Mouse (Mus musculus) intestine, embryonic 14.5 days (tissue): ENCODE results near the gene Cdip1. TPM values are rescaled to one million over a fixed set of nuclear protein-coding genes. Genes with fewer than 3 reads are reported as not detected.

Experiments
- ATAC-seq: fragments of 200-750 bp; cut with Nextera tagmentation; replicated peaks from 2 replicates; pipeline ENCODE4 v1.8.0; 2017; ENCODE audit warnings: low read depth, moderate number of reproducible peaks, moderate TSS enrichment, moderate library complexity; ENCODE audit not compliant: low FRiP score, low TSS enrichment
- DNase-seq: peaks from one replicate; pipeline ENCODE4 v3.0.0-alpha.2; 2018; ENCODE audit warnings: low spot score
- H3K27ac ChIP-seq: fragments of 300-500 bp; sonication (generic); 2 replicates; pipeline ENCODE4 v1.5.1; 2014; ENCODE audit warnings: low read depth, mild to moderate bottlenecking, control low read depth
- H3K27me3 ChIP-seq: fragments of 300-500 bp; sonication (generic); replicated peaks from 2 replicates; pipeline ENCODE4 v1.6.1; 2014; ENCODE audit warnings: low read length, control low read depth; ENCODE audit not compliant: control insufficient read depth, insufficient read depth
- H3K36me3 ChIP-seq: fragments of 300-500 bp; sonication (generic); 2 replicates; pipeline ENCODE4 v1.6.1; 2014; ENCODE audit warnings: low read length, control low read depth; ENCODE audit not compliant: control insufficient read depth, insufficient read depth
- H3K4me1 ChIP-seq: fragments of 300-500 bp; sonication (generic); replicated peaks from 2 replicates; pipeline ENCODE4 v1.6.1; 2014; ENCODE audit warnings: low read length, control low read depth, mixed read lengths; ENCODE audit not compliant: control insufficient read depth, insufficient read depth
- H3K4me2 ChIP-seq: fragments of 300-500 bp; sonication (generic); 2 replicates; pipeline ENCODE4 v1.6.1; 2014; ENCODE audit warnings: low read length
- H3K4me3 ChIP-seq: fragments of 300-500 bp; sonication (generic); 2 replicates; pipeline ENCODE4 v1.5.1; 2014; ENCODE audit warnings: low read depth, low read length, control low read depth, mixed read lengths
- H3K9ac ChIP-seq: fragments of 300-500 bp; sonication (generic); 2 replicates; pipeline ENCODE4 v1.6.1; 2014; ENCODE audit warnings: mild to moderate bottlenecking, low read length
- H3K9me3 ChIP-seq: fragments of 300-500 bp; sonication (generic); 2 replicates; pipeline ENCODE4 v1.6.1; 2016; ENCODE audit warnings: low read length, control low read depth; ENCODE audit not compliant: control insufficient read depth
- WGBS: fragments of 180-500 bp; shearing (Covaris S2); extraction: QIAGEN DNeasy Blood & Tissue Kit; methylation state at CpG from one replicate; pipeline ENCODE4 v1.1.7; 2014; 5-methylcytosine and 5-hydroxymethylcytosine counted together
- polyA plus RNA-seq: library from polyadenylated mRNA; unstranded; fragments of >200 nt; fragmentation: Nextera tagmentation; extraction: Ambion mirVana; gene quantifications from 2 replicates; pipeline ENCODE4 v1.2.1, GENCODE M21; 2014

Cdip1 gene
- 85.3 and 95.5 TPM in 2 replicates for polyA plus RNA-seq

GRCm38 (mm10) chr16:4789810-4790559, at the start of gene Cdip1:
Gene Cdip1 (minus strand): TSS chr16:4790292.
- ATAC-seq: peak; percentile 98
- Histone ChIP-seq H3K4me2 (peak within 1 kb of the TSS; percentile 71), H3K27me3 (no peaks in the 10 kb centered on the region), H3K4me1 (peaks cover 16% of the 10 kb centered on the region), H3K36me3 (0 out of 2 replicates have a peak, but pooled peaks cover 4% of the 10 kb centered on the region), H3K9ac (peak within 1 kb of the TSS; percentile 84), H3K9me3 (no peaks in the 10 kb centered on the region), H3K27ac (peak within 1 kb of the TSS; percentile 100), H3K4me3 (peak within 1 kb of the TSS; percentile 87)
- WGBS: under 1% methylated on average over 51 of the region's 51 CpGs
- DNase-seq: peak; percentile 99

GRCm38 (mm10) chr16:4839552-4839951, 49.5 kb upstream of the Cdip1 start:
- Histone ChIP-seq H3K4me2 (no peak overlapping the region), H3K4me3 (no peak overlapping the region), H3K4me1 (no peaks in the 10 kb centered on the region), H3K9ac (no peak overlapping the region), H3K27me3 (no peaks in the 10 kb centered on the region), H3K9me3 (no peaks in the 10 kb centered on the region), H3K36me3 (no peaks in the 10 kb centered on the region), H3K27ac (no peak overlapping the region)
- DNase-seq (no peak), ATAC-seq (no peak)
- 77% methylated on average over 3 of the region's 3 CpGs for WGBS

GRCm38 (mm10) chr16:4837631-4838030, 47.5 kb upstream of the Cdip1 start:
- no peak for DNase-seq
- no peaks in the 10 kb centered on the region for H3K27me3 ChIP-seq
- H3K4me1 ChIP-seq: no peaks in the 10 kb centered on the region
- H3K36me3 ChIP-seq: no peaks in the 10 kb centered on the region
- WGBS: 72% methylated on average over 3 of the region's 3 CpGs
- H3K4me3 ChIP-seq: no peak overlapping the region
- no peak for ATAC-seq
- H3K27ac ChIP-seq: no peak overlapping the region
- H3K9ac ChIP-seq: no peak overlapping the region
- no peak overlapping the region for H3K4me2 ChIP-seq
- H3K9me3 ChIP-seq: no peaks in the 10 kb centered on the region

GRCm38 (mm10) chr16:4835191-4835590, 45.1 kb upstream of the Cdip1 start, which contains the start of gene 4930562C15Rik:
Gene 4930562C15Rik (plus strand): TSS chr16:4835416.
- Histone ChIP-seq H3K9me3 (no peaks in the 10 kb centered on the region), H3K27ac (no peak within 1 kb of the TSS), H3K4me1 (no peaks in the 10 kb centered on the region), H3K36me3 (no peaks in the 10 kb centered on the region), H3K4me3 (no peak within 1 kb of the TSS), H3K4me2 (no peak within 1 kb of the TSS), H3K27me3 (no peaks in the 10 kb centered on the region), H3K9ac (no peak within 1 kb of the TSS)
- DNase-seq (no peak), ATAC-seq (no peak)
- 90% methylated on average over 3 of the region's 3 CpGs for WGBS

- no peaks in the 10 kb centered on the region for H3K27me3 ChIP-seq
- no peak overlapping the region for H3K9ac ChIP-seq
- no peaks in the 10 kb centered on the region for H3K36me3 ChIP-seq
- no peak for ATAC-seq
- H3K9me3 ChIP-seq: no peaks in the 10 kb centered on the region
- H3K4me3 ChIP-seq: no peak overlapping the region
- no peak overlapping the region for H3K27ac ChIP-seq
- WGBS: 83% methylated on average over 2 of the region's 2 CpGs
- H3K4me1 ChIP-seq: no peaks in the 10 kb centered on the region
- no peak overlapping the region for H3K4me2 ChIP-seq
- DNase-seq: no peak
Observed at GRCm38 (mm10) chr16:4833858-4834257, 43.8 kb upstream of the Cdip1 start.

- ATAC-seq (no peak), DNase-seq (no peak)
- Histone ChIP-seq H3K4me3 (no peak overlapping the region), H3K9ac (no peak overlapping the region), H3K27me3 (no peaks in the 10 kb centered on the region), H3K4me1 (no peaks in the 10 kb centered on the region), H3K36me3 (no peaks in the 10 kb centered on the region), H3K27ac (no peak overlapping the region), H3K4me2 (no peak overlapping the region), H3K9me3 (no peaks in the 10 kb centered on the region)
- WGBS: 58% methylated on average over 15 of the region's 15 CpGs
Observed at GRCm38 (mm10) chr16:4831650-4832419, 41.7 kb upstream of the Cdip1 start.

- no peak overlapping the region for H3K4me2 ChIP-seq
- WGBS: 63% methylated on average over 6 of the region's 6 CpGs
- no peak for ATAC-seq
Observed at GRCm38 (mm10) chr16:4829271-4829900, 39.3 kb upstream of the Cdip1 start.

GRCm38 (mm10) chr16:4827639-4828038, 37.5 kb upstream of the Cdip1 start:
- Histone ChIP-seq H3K36me3 (no peaks in the 10 kb centered on the region), H3K4me3 (no peak overlapping the region), H3K4me1 (no peaks in the 10 kb centered on the region), H3K27me3 (no peaks in the 10 kb centered on the region), H3K27ac (no peak overlapping the region), H3K9me3 (no peaks in the 10 kb centered on the region), H3K9ac (no peak overlapping the region), H3K4me2 (no peak overlapping the region)
- 92% methylated on average over 5 of the region's 5 CpGs for WGBS
- no peak for ATAC-seq
- no peak for DNase-seq

More at GRCm38 (mm10) chr16:4829271-4829900, 39.3 kb upstream of the Cdip1 start:
- no peaks in the 10 kb centered on the region for H3K4me1 ChIP-seq
- H3K4me3 ChIP-seq: no peak overlapping the region
- DNase-seq: no peak
- no peaks in the 10 kb centered on the region for H3K36me3 ChIP-seq
- H3K27ac ChIP-seq: no peak overlapping the region
- H3K9ac ChIP-seq: no peak overlapping the region
- H3K9me3 ChIP-seq: no peaks in the 10 kb centered on the region
- no peaks in the 10 kb centered on the region for H3K27me3 ChIP-seq
